Mouse (Mus musculus) right cerebral cortex, postnatal 25 days (tissue): ENCODE data around the gene Gm10229.
"Not testable (repeated sequence)": the region's sequence is repeated elsewhere in the genome, so short reads cannot be mapped to it uniquely, and the experiment has no call there.

Experiments used
- DNase-seq: peaks from one replicate; pipeline ENCODE4 v3.0.0; 2022

Gene Gm10229

GRCm38 (mm10) chr16:89014984-89015383 is at the start of gene Gm10229:
Gene Gm10229, plus strand, starts transcription at chr16:89015284.
- DNase-seq = not testable (repeated sequence)

DNA sequence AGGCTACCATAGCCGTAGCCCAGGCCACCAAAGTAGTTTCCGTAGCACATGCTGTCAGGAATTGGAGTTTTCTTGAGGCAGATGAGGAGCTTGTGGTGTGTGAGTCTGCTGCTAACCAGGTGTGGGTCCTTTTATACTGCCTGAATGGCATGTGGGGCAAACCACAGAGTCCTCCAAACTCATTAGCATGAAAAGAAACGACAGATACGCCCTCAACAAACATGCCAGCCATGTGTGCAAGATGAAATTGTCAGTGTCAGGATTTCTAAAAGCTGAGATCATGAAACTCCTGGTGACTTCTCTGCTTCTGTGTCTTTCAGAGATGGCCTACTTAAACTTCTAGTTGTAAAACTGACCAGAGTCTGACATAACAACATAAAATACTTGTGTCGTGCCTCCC is 4.4 kb upstream of the Gm10229 start, which contains the start of gene Krtap22-2:
Gene Krtap22-2, minus strand, starts transcription at position 101 of the 400 bp plus-strand sequence.
- DNase-seq = no peak

- no peak for DNase-seq
Observed at GRCm38 (mm10) chr16:89013973-89014372, 1.1 kb upstream of the Gm10229 start.

DNA sequence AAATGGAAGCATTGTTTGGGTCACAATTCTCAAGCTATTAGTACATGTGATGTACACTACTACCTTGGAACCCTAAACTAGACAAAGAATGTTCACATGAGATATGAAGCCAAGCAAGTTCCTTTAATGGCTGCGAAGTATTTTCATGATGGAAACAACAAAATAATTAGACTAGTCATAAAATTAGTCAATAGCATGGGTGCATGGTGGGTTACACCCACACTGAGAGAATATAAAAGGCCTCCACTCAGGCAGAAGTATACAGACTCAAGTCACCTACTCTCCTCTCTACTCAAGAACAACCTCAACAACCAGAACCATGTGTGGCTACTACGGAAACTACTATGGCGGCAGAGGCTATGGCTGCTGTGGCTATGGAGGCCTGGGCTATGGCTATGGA is 16.3 kb downstream of the Gm10229 start, which contains the start of gene Krtap6-1:
Gene Krtap6-1, plus strand, starts transcription at position 301 of the 400 bp plus-strand sequence.
- DNase-seq = not testable (repeated sequence)

GRCm38 (mm10) chr16:89041372-89041771 is 26.3 kb downstream of the Gm10229 start, which contains the start of gene Gm10228:
Gene Gm10228, minus strand, starts transcription at chr16:89041472.
- not testable (repeated sequence) for DNase-seq

DNA sequence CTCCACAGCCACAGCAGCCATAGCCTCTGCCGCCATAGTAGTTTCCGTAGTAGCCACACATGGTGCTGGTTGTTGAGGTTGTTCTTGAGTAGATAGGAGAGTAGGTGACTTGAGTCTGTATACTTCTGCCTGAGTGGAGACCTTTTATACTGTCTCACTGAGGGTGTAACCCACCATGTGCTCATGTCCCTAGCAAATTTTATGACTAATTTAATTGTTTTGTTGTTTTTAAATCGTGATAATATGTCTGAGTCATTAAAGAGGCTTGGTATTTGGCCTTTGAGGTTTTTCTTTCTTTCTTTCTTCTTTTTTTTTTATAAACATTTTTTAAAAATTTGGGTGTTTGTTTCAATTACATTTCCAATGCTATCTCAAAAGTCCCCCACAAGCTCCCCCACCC is 32.7 kb downstream of the Gm10229 start, which contains the start of gene Krtap6-5:
Gene Krtap6-5, minus strand, starts transcription at position 101 of the 400 bp plus-strand sequence.
- DNase-seq = no peak

DNA sequence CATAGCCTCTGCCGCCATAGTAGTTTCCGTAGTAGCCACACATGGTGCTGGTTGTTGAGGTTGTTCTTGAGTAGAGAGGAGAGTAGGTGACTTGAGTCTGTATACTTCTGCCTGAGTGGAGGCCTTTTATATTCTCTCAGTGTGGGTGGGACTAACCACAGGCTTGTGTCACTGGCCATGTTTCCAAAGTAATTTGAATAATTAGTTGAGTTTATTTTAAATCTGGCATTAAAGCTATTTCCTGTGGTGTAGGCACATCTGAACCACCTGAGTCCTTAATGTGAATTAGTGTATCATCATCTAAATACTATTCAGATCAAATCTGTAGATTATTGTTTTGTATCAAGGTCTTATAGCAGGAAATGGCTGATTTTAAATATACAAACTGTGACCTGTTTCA is 48.8 kb downstream of the Gm10229 start, which contains the start of gene 1110025L11Rik:
Gene 1110025L11Rik, minus strand, starts transcription at position 101 of the 400 bp plus-strand sequence.
- DNase-seq = not testable (repeated sequence)
